Mouse (Mus musculus) intestine, postnatal 0 days (tissue): ENCODE data around the gene Wdr60. TPM values are rescaled to one million over a fixed set of nuclear protein-coding genes. Genes with fewer than 3 reads are reported as not detected.

Experiments
- ATAC-seq: fragments of 200-750 bp; cut with Nextera tagmentation; 2 replicates; pipeline ENCODE4 v1.8.0; 2017; ENCODE audit warnings: mild to moderate bottlenecking, moderate TSS enrichment, moderate library complexity
- H3K27ac ChIP-seq: fragments of 300-500 bp; sonication (generic); 2 replicates; pipeline ENCODE4 v1.5.1; 2014; ENCODE audit warnings: mild to moderate bottlenecking, low read depth, low read length, moderate library complexity
- H3K27me3 ChIP-seq: fragments of 300-500 bp; sonication (generic); replicated peaks from 2 replicates; pipeline ENCODE4 v1.6.1; 2014; ENCODE audit warnings: low read length, mixed read lengths; ENCODE audit not compliant: control insufficient read depth, insufficient read depth
- H3K36me3 ChIP-seq: fragments of 300-500 bp; sonication (generic); 2 replicates; pipeline ENCODE4 v1.6.1; 2014; ENCODE audit warnings: mild to moderate bottlenecking, moderate library complexity; ENCODE audit not compliant: control insufficient read depth, insufficient read depth
- H3K4me1 ChIP-seq: fragments of 300-500 bp; sonication (generic); replicated peaks from 2 replicates; pipeline ENCODE4 v1.6.1; 2014; ENCODE audit warnings: antibody characterized with exemption, low read length, mixed read lengths; ENCODE audit not compliant: control insufficient read depth, insufficient read depth
- H3K4me2 ChIP-seq: fragments of 300-500 bp; sonication (generic); replicated peaks from 2 replicates; pipeline ENCODE4 v1.6.1; 2014; ENCODE audit warnings: low read depth, mild to moderate bottlenecking, moderate library complexity
- H3K4me3 ChIP-seq: fragments of 300-500 bp; sonication (generic); 2 replicates; pipeline ENCODE4 v1.5.1; 2014; ENCODE audit warnings: low read depth, low read length
- H3K9ac ChIP-seq: fragments of 300-500 bp; sonication (generic); 2 replicates; pipeline ENCODE4 v1.6.1; 2014; ENCODE audit warnings: mild to moderate bottlenecking, low read depth, low read length
- H3K9me3 ChIP-seq: fragments of 300-500 bp; sonication (generic); 2 replicates; pipeline ENCODE4 v1.6.1; 2016; ENCODE audit warnings: mixed run types; ENCODE audit not compliant: control insufficient read depth
- CTCF ChIP-seq: sonication (generic); IDR thresholded peaks from 2 replicates; pipeline ENCODE4 v1.5.1; 2016; ENCODE audit warnings: low read depth, mild to moderate bottlenecking, control low read depth, antibody characterized with exemption, moderate library complexity
- WGBS: fragments of 180-500 bp; shearing (Covaris S2); extraction: QIAGEN DNeasy Blood & Tissue Kit; methylation state at CpG from one replicate; pipeline ENCODE4 v1.1.7; 2014; 5-methylcytosine and 5-hydroxymethylcytosine counted together
- polyA plus RNA-seq: library from polyadenylated mRNA; unstranded; fragments of >200 nt; fragmentation: Nextera tagmentation; extraction: Ambion mirVana; gene quantifications from 2 replicates; pipeline ENCODE4 v1.2.1, GENCODE M21; 2015

Gene Wdr60
- polyA plus RNA-seq, 1 experiment from 2014 or later: 4.4 TPM

- Histone ChIP-seq H3K4me3 (no peak overlapping the region), H3K4me1 (no peaks in the 10 kb centered on the region), H3K36me3 (no peaks in the 10 kb centered on the region), H3K27ac (no peak overlapping the region), H3K4me2 (no peak overlapping the region), H3K9ac (no peak overlapping the region), H3K27me3 (no peaks in the 10 kb centered on the region), H3K9me3 (no peaks in the 10 kb centered on the region)
- ATAC-seq: no peak
- TF ChIP-seq CTCF: no peak
Observed at GRCm38 (mm10) chr12:116182376-116182775, 80.4 kb downstream of the Wdr60 start.

DNA sequence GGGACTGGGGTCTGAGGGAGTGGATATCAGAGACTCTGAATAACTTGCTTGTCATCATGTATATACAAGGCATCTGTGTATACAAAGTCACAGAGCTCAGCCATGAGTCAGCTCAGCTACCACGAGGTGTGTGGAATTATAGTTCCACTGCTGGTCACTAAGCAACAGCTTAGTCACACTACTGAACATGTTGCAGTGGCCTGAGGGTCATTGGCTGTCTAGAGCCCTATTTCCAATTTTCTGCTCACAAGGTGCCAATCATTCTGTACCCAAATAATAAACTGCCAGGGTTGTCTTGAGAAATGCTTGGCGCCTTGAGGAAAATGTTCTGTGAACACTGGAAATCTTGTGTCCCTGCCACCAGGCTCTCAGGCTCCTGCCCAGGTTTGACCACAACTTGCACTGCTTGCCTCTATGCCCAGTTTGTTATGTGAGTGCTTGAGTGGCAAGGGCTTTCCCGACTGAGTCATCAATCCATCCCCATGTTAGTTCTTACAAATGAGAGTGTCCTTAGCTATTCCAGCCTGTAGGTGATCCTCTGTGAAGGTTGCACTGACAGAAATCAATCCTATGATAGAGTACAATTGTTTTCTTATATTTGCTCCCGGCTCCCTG lies 81.3 kb downstream of the Wdr60 start:
- no peaks in the 10 kb centered on the region for H3K27me3 ChIP-seq
- no peak overlapping the region for H3K4me2 ChIP-seq
- no peaks in the 10 kb centered on the region for H3K4me1 ChIP-seq
- H3K4me3 ChIP-seq: no peak overlapping the region
- ATAC-seq: no peak
- TF ChIP-seq CTCF: no peak
- no peak overlapping the region for H3K9ac ChIP-seq
- no peaks in the 10 kb centered on the region for H3K36me3 ChIP-seq
- no peak overlapping the region for H3K27ac ChIP-seq
- no peaks in the 10 kb centered on the region for H3K9me3 ChIP-seq
- 70% methylated on average over 4 of the region's 4 CpGs for WGBS

DNA sequence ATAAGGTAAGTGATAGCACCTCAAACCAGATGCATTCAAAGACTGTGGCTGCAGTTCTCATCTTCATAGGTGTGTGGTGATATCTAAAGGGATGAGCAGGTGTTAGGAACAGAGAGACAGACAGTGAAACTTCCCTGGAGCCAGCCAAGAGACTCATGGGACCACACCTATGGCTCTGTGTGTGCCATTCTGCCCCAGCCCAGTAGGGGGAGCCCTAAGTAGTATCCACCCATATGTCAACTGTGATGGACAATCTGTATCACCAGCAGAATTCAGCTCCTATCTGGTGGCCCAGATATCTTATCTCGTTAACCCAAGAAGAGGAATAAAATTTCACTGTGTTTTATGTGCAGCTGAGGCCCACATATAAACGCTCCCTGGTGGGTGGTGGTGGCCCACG lies 85.9 kb downstream of the Wdr60 start:
- Histone ChIP-seq H3K36me3 (no peaks in the 10 kb centered on the region), H3K4me2 (no peak overlapping the region), H3K9ac (no peak overlapping the region), H3K9me3 (no peaks in the 10 kb centered on the region), H3K4me3 (no peak overlapping the region), H3K4me1 (no peaks in the 10 kb centered on the region), H3K27me3 (no peaks in the 10 kb centered on the region), H3K27ac (no peak overlapping the region)
- no peak for ATAC-seq
- peak; percentile 57 for TF ChIP-seq CTCF
- 68% methylated on average over 3 of the region's 3 CpGs for WGBS

DNA sequence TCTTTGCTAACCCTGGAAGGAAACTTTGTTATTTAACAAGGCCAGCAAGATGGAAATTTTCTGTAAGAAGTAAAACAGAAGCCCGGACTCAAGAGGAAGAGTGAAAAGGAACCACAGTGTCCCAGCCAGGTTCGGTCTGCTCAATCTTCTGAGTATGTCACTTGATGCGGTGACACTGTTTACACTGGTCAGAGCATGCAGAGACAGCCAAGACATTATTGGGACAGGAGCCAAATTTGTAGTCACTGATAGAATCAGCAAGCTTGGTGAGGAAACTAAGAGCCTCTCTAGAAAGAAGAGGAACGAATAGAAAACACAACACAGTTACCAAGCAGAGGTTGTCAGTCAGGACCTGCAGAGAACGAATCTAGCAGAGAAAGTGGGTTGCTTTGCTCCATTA lies 93.2 kb downstream of the Wdr60 start:
- no peak for TF ChIP-seq CTCF
- H3K4me3 ChIP-seq: no peak overlapping the region
- no peaks in the 10 kb centered on the region for H3K36me3 ChIP-seq
- H3K9me3 ChIP-seq: no peaks in the 10 kb centered on the region
- 56% methylated on average over 5 of the region's 5 CpGs for WGBS
- H3K9ac ChIP-seq: no peak overlapping the region
- no peaks in the 10 kb centered on the region for H3K27me3 ChIP-seq
- no peak overlapping the region for H3K4me2 ChIP-seq
- H3K27ac ChIP-seq: no peak overlapping the region
- H3K4me1 ChIP-seq: no peaks in the 10 kb centered on the region
- ATAC-seq: no peak

- Histone ChIP-seq H3K9ac (no peak overlapping the region), H3K4me2 (no peak overlapping the region), H3K4me3 (no peak overlapping the region), H3K36me3 (no peaks in the 10 kb centered on the region), H3K9me3 (no peaks in the 10 kb centered on the region), H3K27ac (no peak overlapping the region), H3K27me3 (no peaks in the 10 kb centered on the region), H3K4me1 (no peaks in the 10 kb centered on the region)
- no peak for ATAC-seq
- no peak for TF ChIP-seq CTCF
Observed at GRCm38 (mm10) chr12:116165368-116165767, 97.5 kb downstream of the Wdr60 start.

DNA sequence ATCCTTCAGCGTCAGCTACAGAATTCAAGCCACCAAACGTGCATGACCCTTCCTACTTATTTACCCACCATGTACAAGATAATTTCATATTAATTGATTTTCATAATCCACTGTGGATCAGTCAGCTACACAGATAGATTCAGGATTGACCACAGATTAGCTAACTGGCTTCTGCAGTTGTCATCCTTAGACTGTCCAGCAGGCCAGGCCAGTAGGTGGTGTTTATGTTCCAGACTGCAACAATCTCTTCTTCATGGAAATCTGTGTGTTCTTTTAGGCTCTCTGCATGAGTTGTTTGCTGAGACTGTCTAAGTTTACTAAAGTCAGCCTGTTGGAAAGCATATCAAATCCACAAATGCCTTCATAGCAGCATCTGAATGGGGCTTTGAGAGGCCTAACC lies 103.1 kb downstream of the Wdr60 start:
- TF ChIP-seq CTCF: peak; percentile 34; the same call in 1 of the 2 replicates
- no peak overlapping the region for H3K4me2 ChIP-seq
- no peaks in the 10 kb centered on the region for H3K4me1 ChIP-seq
- H3K36me3 ChIP-seq: no peaks in the 10 kb centered on the region
- no peak for ATAC-seq
- no peak overlapping the region for H3K9ac ChIP-seq
- no peak overlapping the region for H3K27ac ChIP-seq
- H3K27me3 ChIP-seq: no peaks in the 10 kb centered on the region
- H3K9me3 ChIP-seq: no peaks in the 10 kb centered on the region
- 82% methylated on average over 2 of the region's 2 CpGs for WGBS
- H3K4me3 ChIP-seq: no peak overlapping the region

DNA sequence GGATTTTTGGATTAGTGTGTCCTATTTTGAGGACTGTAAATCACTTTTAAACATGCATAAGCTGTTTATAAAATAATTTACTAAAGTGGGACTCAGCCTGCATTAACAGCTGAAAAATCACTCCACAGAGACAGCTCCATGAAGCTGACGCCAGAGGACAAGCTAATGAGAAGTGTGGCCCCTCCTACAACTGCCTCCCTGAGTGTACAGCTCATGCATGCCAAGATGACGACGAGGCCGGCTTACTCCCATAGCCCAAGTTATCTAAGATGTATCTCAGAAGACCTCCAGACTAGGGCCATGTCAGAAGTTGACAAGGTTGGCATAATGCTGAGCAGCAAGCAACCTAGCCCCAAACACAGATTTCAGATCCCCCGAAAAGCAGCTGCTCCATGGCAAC lies 103.6 kb downstream of the Wdr60 start:
- no peaks in the 10 kb centered on the region for H3K36me3 ChIP-seq
- ATAC-seq: no peak
- no peak for TF ChIP-seq CTCF
- H3K9ac ChIP-seq: no peak overlapping the region
- WGBS: 66% methylated on average over 5 of the region's 5 CpGs
- H3K4me3 ChIP-seq: no peak overlapping the region
- H3K4me1 ChIP-seq: no peaks in the 10 kb centered on the region
- H3K27me3 ChIP-seq: no peaks in the 10 kb centered on the region
- H3K9me3 ChIP-seq: no peaks in the 10 kb centered on the region
- H3K4me2 ChIP-seq: no peak overlapping the region
- no peak overlapping the region for H3K27ac ChIP-seq
